In the genomic region with DNA sequence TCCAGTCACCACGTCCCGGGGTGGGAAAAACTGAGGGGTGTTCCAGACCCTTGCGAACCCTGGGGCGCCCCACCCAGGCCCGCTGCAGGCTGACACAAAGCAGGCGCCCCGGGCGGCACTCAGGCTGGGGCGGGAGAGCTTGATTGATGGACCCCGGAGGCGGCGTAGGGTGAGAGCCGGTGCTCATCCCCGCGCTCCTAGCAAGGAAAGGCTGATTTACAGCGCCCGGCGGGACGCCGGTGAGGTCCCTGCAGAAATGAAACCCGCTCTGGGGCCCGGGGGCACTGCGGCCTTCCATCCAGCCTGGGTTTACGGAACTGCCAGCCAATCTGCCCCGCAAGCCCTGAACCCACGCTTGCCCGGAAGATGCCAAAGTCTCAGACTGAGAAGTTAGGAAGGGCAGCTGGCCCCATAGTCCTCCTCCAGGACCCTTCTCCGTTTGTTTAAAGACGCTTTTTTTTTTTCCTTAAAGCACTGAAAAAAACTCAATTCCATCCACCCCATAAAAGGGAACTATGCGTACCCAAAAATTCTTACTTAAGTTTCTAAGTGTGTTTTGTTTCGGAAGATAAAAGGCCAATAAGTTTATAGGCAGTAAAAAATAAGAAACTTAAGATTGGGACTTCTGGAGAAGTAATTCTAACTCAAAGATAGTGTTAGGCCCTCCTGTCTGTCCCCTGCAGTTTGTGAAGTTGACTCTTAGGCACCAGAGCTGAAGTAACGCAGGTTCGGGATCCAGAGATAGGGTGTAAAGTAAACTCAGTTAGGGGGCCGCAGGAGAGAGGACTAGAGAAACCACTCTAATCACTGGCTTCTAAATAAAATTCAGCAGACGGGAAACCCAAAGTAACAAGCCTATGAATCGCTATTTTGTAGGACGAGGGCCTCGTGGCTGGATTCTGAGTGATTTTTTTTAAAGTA, we compare ENCODE assay signal across 8 mouse cellular contexts.
A peak's percentile ranks its signal among the peaks of the same experiment; 100 is the strongest.
DNase-seq lines count a peak whose midpoint lies in the region; ATAC-seq and TF ChIP-seq lines count a peak whose summit lies in the region.

No protein-coding gene starts in this region.

- H3K9ac ChIP-seq in hindbrain, embryonic 12.5 days = peak overlapping the region; percentile 67
- H3K9ac ChIP-seq in liver, embryonic 14.5 days (replicated peaks) = peak overlapping the region; percentile 65
- peak overlapping the region; percentile 72 for H3K9ac ChIP-seq in neural tube, embryonic 13.5 days

- peak overlapping the region; percentile 50 for H3K4me3 ChIP-seq in forebrain, embryonic 10.5 days
- H3K4me3 ChIP-seq in hindbrain, embryonic 12.5 days = peak overlapping the region; percentile 28
- peak overlapping the region; percentile 53 to 56 for H3K4me3 ChIP-seq in liver, embryonic 14.5 days (ENCODE audit: insufficient read depth in 1 of 2, low read depth in 2 of 2, low read length in 2 of 2)
- peak overlapping the region; percentile 35 for H3K4me3 ChIP-seq in neural tube, embryonic 13.5 days

- no peaks in the 10 kb centered on the region for H3K36me3 ChIP-seq in forebrain, embryonic 10.5 days (replicated peaks)
- H3K36me3 ChIP-seq in hindbrain, embryonic 12.5 days = no peaks in the 10 kb centered on the region
- H3K36me3 ChIP-seq in liver, embryonic 14.5 days (replicated peaks; ENCODE audit: control insufficient read depth, insufficient read depth, low read depth) = no peaks in the 10 kb centered on the region
- no peaks in the 10 kb centered on the region for H3K36me3 ChIP-seq in neural tube, embryonic 13.5 days

- peaks cover 59% of the 10 kb centered on the region for H3K4me1 ChIP-seq in forebrain, embryonic 10.5 days
- H3K4me1 ChIP-seq in hindbrain, embryonic 12.5 days = peaks cover 31% of the 10 kb centered on the region
- H3K4me1 ChIP-seq in liver, embryonic 14.5 days (replicated peaks; ENCODE audit: control insufficient read depth in 2 of 2, insufficient read depth in 2 of 2, low read length in 1 of 2) = peaks cover 7 to 23% of the 10 kb centered on the region in 2 experiments
- H3K4me1 ChIP-seq in neural tube, embryonic 13.5 days (replicated peaks) = peaks cover 43% of the 10 kb centered on the region

- peak; percentile 17 for DNase-seq in right cerebral cortex, postnatal 25 days
- no peak for DNase-seq in right cerebral cortex, postnatal 36 days (ENCODE audit: low spot score in 2 of 2)
- peak; percentile 62 for DNase-seq in forebrain, embryonic 10.5 days (ENCODE audit: extremely low spot score, low spot score)
- DNase-seq in liver, embryonic 14.5 days (ENCODE audit: low read depth in 3 of 3, low spot score in 3 of 3) = no peak
- no peak for DNase-seq in layer of hippocampus, adult 9-10 months (ENCODE audit: low spot score)
- no peak for DNase-seq in T-cell, adult 2 months (ENCODE audit: low spot score)

- no peaks in the 10 kb centered on the region for H3K9me3 ChIP-seq in forebrain, embryonic 10.5 days
- H3K9me3 ChIP-seq in hindbrain, embryonic 12.5 days (replicated peaks) = no peaks in the 10 kb centered on the region
- no peaks in the 10 kb centered on the region for H3K9me3 ChIP-seq in liver, embryonic 14.5 days (ENCODE audit: control insufficient read depth, low read length)
- no peaks in the 10 kb centered on the region for H3K9me3 ChIP-seq in neural tube, embryonic 13.5 days

- TF ChIP-seq EP300 in liver, embryonic 14.5 days (IDR thresholded peaks at IDR 0.05; ENCODE audit: low read depth) = no peak

- peak; percentile 49; the same call in 1 of the 2 replicates for ATAC-seq in hindbrain, embryonic 12.5 days (ENCODE audit: low FRiP score)
- no peak for ATAC-seq in liver, embryonic 14.5 days (ENCODE audit: insufficient read depth)
- peak; percentile 29 for ATAC-seq in neural tube, embryonic 13.5 days (ENCODE audit: low read depth)

- 2% methylated on average over 38 of the region's 38 CpGs for WGBS in forebrain, embryonic 10.5 days
- WGBS in hindbrain, embryonic 12.5 days = 4% methylated on average over 38 of the region's 38 CpGs
- 10% methylated on average over 35 of the region's 38 CpGs for WGBS in liver, embryonic 14.5 days (ENCODE audit: insufficient replicate concordance)
- 5% methylated on average over 38 of the region's 38 CpGs for whole genome bisulfite sequencing in neural tube, embryonic 13.5 days

- H3K27ac ChIP-seq in forebrain, embryonic 10.5 days = peak overlapping the region; percentile 87
- peak overlapping the region; percentile 83 for H3K27ac ChIP-seq in hindbrain, embryonic 12.5 days
- H3K27ac ChIP-seq in liver, embryonic 14.5 days = peak overlapping the region; percentile 78
- H3K27ac ChIP-seq in neural tube, embryonic 13.5 days (replicated peaks) = peak overlapping the region; percentile 75

- H3K4me2 ChIP-seq in hindbrain, embryonic 12.5 days (replicated peaks) = peak overlapping the region; percentile 66
- H3K4me2 ChIP-seq in liver, embryonic 14.5 days (ENCODE audit: low read depth) = peak overlapping the region; percentile 79
- H3K4me2 ChIP-seq in neural tube, embryonic 13.5 days = peak overlapping the region; percentile 66

- no peak for TF ChIP-seq CTCF in liver, embryonic 14.5 days (IDR thresholded peaks at IDR 0.05; ENCODE audit: low read depth)

- H3K27me3 ChIP-seq in forebrain, embryonic 10.5 days (ENCODE audit: poor library complexity, severe bottlenecking) = peaks cover 58% of the 10 kb centered on the region
- H3K27me3 ChIP-seq in hindbrain, embryonic 12.5 days = peaks cover 5% of the 10 kb centered on the region
- H3K27me3 ChIP-seq in liver, embryonic 14.5 days (ENCODE audit: control insufficient read depth, insufficient read depth, low read length) = peaks cover 26% of the 10 kb centered on the region
- H3K27me3 ChIP-seq in neural tube, embryonic 13.5 days = 0 out of 2 replicates have a peak, but pooled peaks cover under 1% of the 10 kb centered on the region

Comparison
In these comparisons a context has a peak if more than half of its experiments do, and no peak if none do; other contexts are left out.
1. DNase-seq: peak in right cerebral cortex, postnatal 25 days (single experiment) and forebrain, embryonic 10.5 days (single experiment); none in right cerebral cortex, postnatal 36 days (0 of 2), liver, embryonic 14.5 days (0 of 3), layer of hippocampus, adult 9-10 months (single experiment) and T-cell, adult 2 months (single experiment).
2. Peak in every context shown above with its lines, with median percentiles within 50 percentile points of each other: H3K27ac ChIP-seq, H3K4me3 ChIP-seq, H3K4me2 ChIP-seq and H3K9ac ChIP-seq.